Mouse (Mus musculus): ENCODE measurements around the gene Tmem87a. TPM values are rescaled to one million over a fixed set of nuclear protein-coding genes. Genes with fewer than 3 reads are reported as not detected.
A peak's percentile ranks its signal among the peaks of the same experiment; 100 is the strongest.

The Tmem87a gene
- polyA plus RNA-seq, 1 experiment from 2014 or later: 10.4 TPM

- DNase-seq (ENCODE audit: low spot score): peak; percentile 93
- H3K27ac ChIP-seq (replicated peaks; ENCODE audit: low read depth, low read length): peak within 1 kb of the TSS; percentile 47; the same call in 1 of the 2 replicates
- H3K4me2 ChIP-seq (ENCODE audit: low read depth, low read length): peak within 1 kb of the TSS; percentile 72
- H3K27me3 ChIP-seq (ENCODE audit: control insufficient read depth, insufficient read depth, low read length): no peaks in the 10 kb centered on the region
- peak; percentile 94 for ATAC-seq (replicated peaks; ENCODE audit: insufficient number of reproducible peaks, low FRiP score, low TSS enrichment, low read depth)
- H3K4me3 ChIP-seq (ENCODE audit: low read depth, low read length): peak within 1 kb of the TSS; percentile 90
- no peaks in the 10 kb centered on the region for H3K9me3 ChIP-seq (replicated peaks; ENCODE audit: control insufficient read depth, low read length)
- H3K36me3 ChIP-seq (replicated peaks; ENCODE audit: control insufficient read depth, insufficient read depth, low read depth, low read length): no peaks in the 10 kb centered on the region; the same call in 1 of the 2 replicates
- no peaks in the 10 kb centered on the region for H3K4me1 ChIP-seq (ENCODE audit: control insufficient read depth, insufficient read depth, low read length)
- WGBS: 10% methylated on average over 44 of the region's 44 CpGs
- H3K9ac ChIP-seq (replicated peaks; ENCODE audit: low read length): peak within 1 kb of the TSS; percentile 83
Measured at GRCm38 (mm10) chr2:120352682-120353646, 50.9 kb downstream of the Tmem87a start, which contains the start of gene Vps39. Gene Vps39, minus strand, starts transcription at chr2:120353137.

- Histone ChIP-seq H3K27ac (replicated peaks; ENCODE audit: low read depth, low read length) (no peak overlapping the region), H3K4me2 (ENCODE audit: low read depth, low read length) (no peak overlapping the region), H3K27me3 (ENCODE audit: control insufficient read depth, insufficient read depth, low read length) (no peaks in the 10 kb centered on the region), H3K9ac (replicated peaks; ENCODE audit: low read length) (no peak overlapping the region), H3K36me3 (replicated peaks; ENCODE audit: control insufficient read depth, insufficient read depth, low read depth, low read length) (no peaks in the 10 kb centered on the region; the same call in 1 of the 2 replicates), H3K9me3 (replicated peaks; ENCODE audit: control insufficient read depth, low read length) (no peaks in the 10 kb centered on the region), H3K4me3 (ENCODE audit: low read depth, low read length) (no peak overlapping the region), H3K4me1 (ENCODE audit: control insufficient read depth, insufficient read depth, low read length) (no peaks in the 10 kb centered on the region)
- no peak for ATAC-seq (replicated peaks; ENCODE audit: insufficient number of reproducible peaks, low FRiP score, low TSS enrichment, low read depth)
- 87% methylated on average over 5 of the region's 5 CpGs for WGBS
- no peak for DNase-seq (ENCODE audit: low spot score)
Measured at GRCm38 (mm10) chr2:120351321-120351720, 52.6 kb downstream of the Tmem87a start.

DNA sequence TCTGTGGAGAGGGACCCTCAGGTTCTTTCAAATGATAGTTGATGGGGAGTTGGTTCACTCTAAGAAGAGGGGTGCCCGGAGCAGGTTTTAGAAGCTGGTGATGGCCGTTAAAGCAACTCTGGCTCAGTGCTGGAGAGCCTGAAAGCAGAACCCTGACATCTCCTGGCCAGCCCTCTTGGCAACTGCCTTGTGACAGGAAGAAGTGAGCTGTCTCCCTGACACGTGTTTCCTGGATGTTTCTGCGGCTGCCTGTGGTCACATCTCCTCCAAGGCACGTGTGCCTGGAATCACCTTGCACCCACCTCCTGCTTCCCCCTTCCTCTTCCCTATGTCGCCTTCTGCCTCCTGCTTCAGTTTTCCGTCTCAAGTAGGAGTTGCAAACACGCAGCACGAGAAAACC is 55.8 kb downstream of the Tmem87a start:
- Histone ChIP-seq H3K36me3 (replicated peaks; ENCODE audit: control insufficient read depth, insufficient read depth, low read depth, low read length) (no peaks in the 10 kb centered on the region; the same call in 1 of the 2 replicates), H3K27me3 (ENCODE audit: control insufficient read depth, insufficient read depth, low read length) (no peaks in the 10 kb centered on the region), H3K9ac (replicated peaks; ENCODE audit: low read length) (no peak overlapping the region), H3K4me2 (ENCODE audit: low read depth, low read length) (no peak overlapping the region), H3K4me1 (ENCODE audit: control insufficient read depth, insufficient read depth, low read length) (no peaks in the 10 kb centered on the region), H3K4me3 (ENCODE audit: low read depth, low read length) (no peak overlapping the region), H3K9me3 (replicated peaks; ENCODE audit: control insufficient read depth, low read length) (no peaks in the 10 kb centered on the region), H3K27ac (replicated peaks; ENCODE audit: low read depth, low read length) (no peak overlapping the region)
- WGBS: 89% methylated on average over 9 of the region's 9 CpGs
- ATAC-seq (replicated peaks; ENCODE audit: insufficient number of reproducible peaks, low FRiP score, low TSS enrichment, low read depth) (no peak), DNase-seq (ENCODE audit: low spot score) (no peak)

DNA sequence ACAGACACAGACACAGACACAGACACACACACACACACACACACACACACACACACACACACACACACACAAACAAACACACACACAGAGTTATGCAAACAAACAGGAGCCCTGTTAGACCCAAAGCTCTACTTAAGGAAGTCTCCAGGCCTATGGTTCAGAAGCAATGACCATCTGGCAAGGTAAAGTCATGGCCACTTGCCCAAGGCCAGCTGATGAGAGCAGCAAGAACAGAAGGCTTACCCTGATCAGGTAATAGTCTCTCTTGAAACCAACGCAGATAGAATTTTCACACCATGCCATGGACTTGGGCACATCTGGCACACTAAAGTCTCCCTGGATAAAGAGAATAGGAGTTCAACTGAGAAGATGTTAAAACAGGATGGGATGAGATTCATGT is 62.2 kb downstream of the Tmem87a start:
- 73% methylated on average over 1 of the region's 1 CpGs for WGBS
- ATAC-seq (replicated peaks; ENCODE audit: insufficient number of reproducible peaks, low FRiP score, low TSS enrichment, low read depth) (no peak), DNase-seq (ENCODE audit: low spot score) (no peak)
- Histone ChIP-seq H3K27ac (replicated peaks; ENCODE audit: low read depth, low read length) (no peak overlapping the region), H3K4me3 (ENCODE audit: low read depth, low read length) (no peak overlapping the region), H3K36me3 (replicated peaks; ENCODE audit: control insufficient read depth, insufficient read depth, low read depth, low read length) (no peaks in the 10 kb centered on the region; the same call in none of the 2 replicates), H3K9ac (replicated peaks; ENCODE audit: low read length) (no peak overlapping the region), H3K4me1 (ENCODE audit: control insufficient read depth, insufficient read depth, low read length) (no peaks in the 10 kb centered on the region), H3K27me3 (ENCODE audit: control insufficient read depth, insufficient read depth, low read length) (no peaks in the 10 kb centered on the region), H3K9me3 (replicated peaks; ENCODE audit: control insufficient read depth, low read length) (no peaks in the 10 kb centered on the region), H3K4me2 (ENCODE audit: low read depth, low read length) (no peak overlapping the region)

GRCm38 (mm10) chr2:120337886-120338285 is 66.0 kb downstream of the Tmem87a start:
- 84% methylated on average over 2 of the region's 2 CpGs for WGBS
- H3K36me3 ChIP-seq (replicated peaks; ENCODE audit: control insufficient read depth, insufficient read depth, low read depth, low read length): no peaks in the 10 kb centered on the region; the same call in none of the 2 replicates

DNA sequence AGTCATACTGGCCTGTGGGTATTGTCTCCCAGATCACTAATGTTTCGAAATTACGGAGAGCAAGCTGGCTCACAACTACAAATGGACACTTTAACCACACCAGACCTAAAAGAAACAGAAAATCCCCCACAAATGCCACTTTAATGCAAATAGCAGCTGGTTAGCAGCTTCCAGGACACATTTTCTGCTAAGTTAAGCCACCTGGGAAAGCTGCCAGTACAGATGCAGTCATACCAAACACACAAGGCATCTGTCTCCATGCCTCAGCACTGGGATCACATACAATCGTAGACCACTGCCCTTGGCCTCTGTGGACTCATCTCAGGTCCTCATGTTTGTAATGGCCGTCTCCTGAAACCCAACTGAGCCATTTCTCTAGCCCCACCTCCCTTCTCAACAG is 72.3 kb downstream of the Tmem87a start:
- DNase-seq (ENCODE audit: low spot score) (no peak), ATAC-seq (replicated peaks; ENCODE audit: insufficient number of reproducible peaks, low FRiP score, low TSS enrichment, low read depth) (no peak)
- Histone ChIP-seq H3K9ac (replicated peaks; ENCODE audit: low read length) (no peak overlapping the region), H3K27ac (replicated peaks; ENCODE audit: low read depth, low read length) (no peak overlapping the region), H3K4me3 (ENCODE audit: low read depth, low read length) (no peak overlapping the region), H3K4me1 (ENCODE audit: control insufficient read depth, insufficient read depth, low read length) (no peaks in the 10 kb centered on the region), H3K4me2 (ENCODE audit: low read depth, low read length) (no peak overlapping the region), H3K27me3 (ENCODE audit: control insufficient read depth, insufficient read depth, low read length) (no peaks in the 10 kb centered on the region), H3K9me3 (replicated peaks; ENCODE audit: control insufficient read depth, low read length) (no peaks in the 10 kb centered on the region), H3K36me3 (replicated peaks; ENCODE audit: control insufficient read depth, insufficient read depth, low read depth, low read length) (no peaks in the 10 kb centered on the region; the same call in none of the 2 replicates)
- 84% methylated on average over 4 of the region's 4 CpGs for WGBS

More at GRCm38 (mm10) chr2:120337886-120338285, 66.0 kb downstream of the Tmem87a start:
- Histone ChIP-seq H3K4me2 (ENCODE audit: low read depth, low read length) (no peak overlapping the region), H3K9ac (replicated peaks; ENCODE audit: low read length) (no peak overlapping the region), H3K27me3 (ENCODE audit: control insufficient read depth, insufficient read depth, low read length) (no peaks in the 10 kb centered on the region), H3K27ac (replicated peaks; ENCODE audit: low read depth, low read length) (no peak overlapping the region), H3K9me3 (replicated peaks; ENCODE audit: control insufficient read depth, low read length) (no peaks in the 10 kb centered on the region), H3K4me3 (ENCODE audit: low read depth, low read length) (no peak overlapping the region), H3K4me1 (ENCODE audit: control insufficient read depth, insufficient read depth, low read length) (no peaks in the 10 kb centered on the region)
- DNase-seq (ENCODE audit: low spot score) (no peak), ATAC-seq (replicated peaks; ENCODE audit: insufficient number of reproducible peaks, low FRiP score, low TSS enrichment, low read depth) (no peak)

DNA sequence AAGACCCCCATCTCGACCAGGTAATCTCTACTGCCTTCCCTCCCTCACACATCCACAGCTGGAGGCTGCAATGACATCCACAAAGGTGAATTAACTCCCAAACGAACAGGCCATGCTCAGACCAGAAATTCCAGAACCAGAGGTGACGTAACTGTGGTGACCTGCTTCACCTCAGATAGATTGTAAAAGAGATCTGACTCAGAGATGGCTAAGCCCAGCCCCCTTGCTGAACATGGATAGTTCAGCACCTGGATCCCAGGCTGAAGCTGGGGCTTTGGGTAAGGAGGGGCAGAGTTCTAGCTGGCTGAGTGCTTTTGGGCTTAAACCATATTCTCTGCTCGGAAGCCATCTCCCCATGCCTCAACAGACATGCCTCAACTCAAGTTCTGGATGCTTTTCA is 88.8 kb downstream of the Tmem87a start:
- Histone ChIP-seq H3K4me2 (ENCODE audit: low read depth, low read length) (no peak overlapping the region), H3K27ac (replicated peaks; ENCODE audit: low read depth, low read length) (no peak overlapping the region), H3K9me3 (replicated peaks; ENCODE audit: control insufficient read depth, low read length) (no peaks in the 10 kb centered on the region), H3K36me3 (replicated peaks; ENCODE audit: control insufficient read depth, insufficient read depth, low read depth, low read length) (no peaks in the 10 kb centered on the region; the same call in 1 of the 2 replicates), H3K9ac (replicated peaks; ENCODE audit: low read length) (no peak overlapping the region), H3K4me1 (ENCODE audit: control insufficient read depth, insufficient read depth, low read length) (no peaks in the 10 kb centered on the region), H3K4me3 (ENCODE audit: low read depth, low read length) (no peak overlapping the region), H3K27me3 (ENCODE audit: control insufficient read depth, insufficient read depth, low read length) (no peaks in the 10 kb centered on the region)
- 75% methylated on average over 4 of the region's 4 CpGs for WGBS
- no peak for ATAC-seq (replicated peaks; ENCODE audit: insufficient number of reproducible peaks, low FRiP score, low TSS enrichment, low read depth)
- DNase-seq (ENCODE audit: low spot score): no peak

GRCm38 (mm10) chr2:120314487-120314886 is 89.4 kb downstream of the Tmem87a start:
- Histone ChIP-seq H3K27me3 (ENCODE audit: control insufficient read depth, insufficient read depth, low read length) (no peaks in the 10 kb centered on the region), H3K9me3 (replicated peaks; ENCODE audit: control insufficient read depth, low read length) (no peaks in the 10 kb centered on the region), H3K27ac (replicated peaks; ENCODE audit: low read depth, low read length) (no peak overlapping the region), H3K9ac (replicated peaks; ENCODE audit: low read length) (no peak overlapping the region), H3K4me2 (ENCODE audit: low read depth, low read length) (no peak overlapping the region), H3K4me1 (ENCODE audit: control insufficient read depth, insufficient read depth, low read length) (no peaks in the 10 kb centered on the region), H3K4me3 (ENCODE audit: low read depth, low read length) (no peak overlapping the region), H3K36me3 (replicated peaks; ENCODE audit: control insufficient read depth, insufficient read depth, low read depth, low read length) (no peaks in the 10 kb centered on the region; the same call in 1 of the 2 replicates)
- 82% methylated on average over 4 of the region's 4 CpGs for WGBS
- no peak for ATAC-seq (replicated peaks; ENCODE audit: insufficient number of reproducible peaks, low FRiP score, low TSS enrichment, low read depth)
- no peak for DNase-seq (ENCODE audit: low spot score)

All from embryonic facial prominence, embryonic 11.5 days (tissue).